ENCODE assay signal across 9 mouse cellular contexts in genomic region chr11:80809666-80809992, GRCm38 (mm10). TPM values are rescaled to one million over a fixed set of nuclear protein-coding genes. Genes with fewer than 3 reads are reported as not detected.
DNase-seq lines count a peak whose midpoint lies in the region; ATAC-seq and TF ChIP-seq lines count a peak whose summit lies in the region.
"Had no signal": no experiment of that assay in that cellular context is flagged by ENCODE, and none has a peak within 500 bp of the region (broad histone marks: within the 10 kb centered on the region; RNA-seq: fewer than 3 reads in every experiment).

No protein-coding gene starts in this region.

- no peaks in the 10 kb centered on the region for H3K9me3 ChIP-seq in lung, postnatal 0 days (ENCODE audit: low read length)
- H3K9me3 ChIP-seq in forebrain, embryonic 14.5 days (replicated peaks; ENCODE audit: control insufficient read depth, low read length): no peaks in the 10 kb centered on the region
- 0 out of 2 replicates have a peak, but pooled peaks cover 3% of the 10 kb centered on the region for H3K9me3 ChIP-seq in liver, embryonic 12.5 days (replicated peaks)
- H3K9me3 ChIP-seq in stomach, postnatal 0 days (ENCODE audit: control insufficient read depth, low read length): no peaks in the 10 kb centered on the region

- H3K4me1 ChIP-seq in lung, postnatal 0 days (ENCODE audit: insufficient read depth, low read depth, low read length): peaks cover 5% of the 10 kb centered on the region; the same call in 1 of the 2 replicates
- H3K4me1 ChIP-seq in forebrain, embryonic 14.5 days (ENCODE audit: control insufficient read depth, insufficient read depth, low read length): peaks cover 11% of the 10 kb centered on the region
- H3K4me1 ChIP-seq in liver, embryonic 12.5 days: peaks cover 20% of the 10 kb centered on the region; the same call in 1 of the 2 replicates
- peaks cover 3% of the 10 kb centered on the region; the same call in 1 of the 2 replicates for H3K4me1 ChIP-seq in stomach, postnatal 0 days (replicated peaks; ENCODE audit: control insufficient read depth, insufficient read depth)

- ATAC-seq in lung, postnatal 0 days: peak; percentile 25
- ATAC-seq in forebrain, embryonic 14.5 days: peak; percentile 40
- no peak for ATAC-seq in liver, embryonic 12.5 days
- 0 out of 2 replicates have a peak, but pooled peaks have one; percentile 1 for ATAC-seq in stomach, postnatal 0 days (ENCODE audit: low FRiP score, low TSS enrichment)

- H3K9ac ChIP-seq in lung, postnatal 0 days (replicated peaks; ENCODE audit: low read depth): peak overlapping the region; percentile 40
- peak overlapping the region; percentile 84 for H3K9ac ChIP-seq in forebrain, embryonic 14.5 days (ENCODE audit: low read length)
- peak overlapping the region; percentile 69; the same call in 1 of the 2 replicates for H3K9ac ChIP-seq in liver, embryonic 12.5 days
- H3K9ac ChIP-seq in stomach, postnatal 0 days (ENCODE audit: low read length): peak overlapping the region; percentile 72

- DNase-seq in lung, postnatal 0 days (ENCODE audit: low spot score): no peak
- DNase-seq in lung, postnatal 4 days: no peak
- no peak for DNase-seq in forebrain, embryonic 14.5 days (ENCODE audit: low spot score)
- DNase-seq in stomach, postnatal 0 days (ENCODE audit: low spot score): no peak
- DNase-seq in left cerebral cortex, postnatal 25 days (ENCODE audit: low spot score in 2 of 2): no peak
- DNase-seq in frontal cortex, postnatal 10 days (ENCODE audit: low spot score in 2 of 2): no peak

- no peak for TF ChIP-seq CTCF in lung, postnatal 0 days (IDR thresholded peaks at IDR 0.05)
- TF ChIP-seq CTCF in stomach, postnatal 0 days (IDR thresholded peaks at IDR 0.05; ENCODE audit: low read depth): no peak

- WGBS in lung, postnatal 0 days: 25% methylated on average over 5 of the region's 6 CpGs
- WGBS in forebrain, embryonic 14.5 days: 46% methylated on average over 5 of the region's 6 CpGs
- WGBS in liver, embryonic 12.5 days (ENCODE audit: insufficient replicate concordance): 61% methylated on average over 5 of the region's 6 CpGs
- 12% methylated on average over 5 of the region's 6 CpGs for WGBS in stomach, postnatal 0 days

- no peak for TF ChIP-seq EP300 in lung, postnatal 0 days (IDR thresholded peaks at IDR 0.05)
- TF ChIP-seq EP300 in stomach, postnatal 0 days (optimal IDR thresholded peaks at IDR 0.05): no peak

- peak overlapping the region; percentile 54; the same call in 1 of the 2 replicates for H3K4me3 ChIP-seq in lung, postnatal 0 days (ENCODE audit: low read depth, low read length)
- peak overlapping the region; percentile 50 for H3K4me3 ChIP-seq in forebrain, embryonic 14.5 days (ENCODE audit: low read depth, low read length)
- H3K4me3 ChIP-seq in liver, embryonic 12.5 days: peak overlapping the region; percentile 57
- H3K4me3 ChIP-seq in stomach, postnatal 0 days (ENCODE audit: low read depth, low read length): peak overlapping the region; percentile 53

- no peaks in the 10 kb centered on the region for H3K27me3 ChIP-seq in lung, postnatal 0 days (replicated peaks; ENCODE audit: insufficient read depth, low read length)
- H3K27me3 ChIP-seq in forebrain, embryonic 14.5 days (replicated peaks; ENCODE audit: control insufficient read depth, insufficient read depth, low read length): no peaks in the 10 kb centered on the region
- peaks cover 51% of the 10 kb centered on the region for H3K27me3 ChIP-seq in liver, embryonic 12.5 days (replicated peaks)
- H3K27me3 ChIP-seq in stomach, postnatal 0 days (ENCODE audit: control insufficient read depth, insufficient read depth, low read length): no peaks in the 10 kb centered on the region

- peak overlapping the region; percentile 87 for H3K4me2 ChIP-seq in lung, postnatal 0 days (replicated peaks; ENCODE audit: low read depth, low read length)
- H3K4me2 ChIP-seq in forebrain, embryonic 14.5 days (ENCODE audit: low read length): peak overlapping the region; percentile 84
- peak overlapping the region; percentile 72 for H3K4me2 ChIP-seq in liver, embryonic 12.5 days
- peak overlapping the region; percentile 95 for H3K4me2 ChIP-seq in stomach, postnatal 0 days (replicated peaks; ENCODE audit: low read depth)

- intact Hi-C loops in left cerebral cortex, postnatal 25 days (cut with DNase I): no loop called here

- peak overlapping the region; percentile 51; the same call in 1 of the 2 replicates for H3K27ac ChIP-seq in lung, postnatal 0 days (ENCODE audit: low read length)
- 0 out of 2 replicates have a peak overlapping the region, but pooled peaks have one; percentile 55 for H3K27ac ChIP-seq in forebrain, embryonic 14.5 days (ENCODE audit: low read depth, low read length)
- peak overlapping the region; percentile 17; the same call in 1 of the 2 replicates for H3K27ac ChIP-seq in liver, embryonic 12.5 days
- H3K27ac ChIP-seq in stomach, postnatal 0 days (replicated peaks): peak overlapping the region; percentile 89

- H3K36me3 ChIP-seq in lung, postnatal 0 days (ENCODE audit: insufficient read depth, low read length): peaks cover 9% of the 10 kb centered on the region; the same call in 1 of the 2 replicates
- peaks cover 19% of the 10 kb centered on the region; the same call in 1 of the 2 replicates for H3K36me3 ChIP-seq in forebrain, embryonic 14.5 days (ENCODE audit: control insufficient read depth, insufficient read depth, low read length)
- H3K36me3 ChIP-seq in liver, embryonic 12.5 days: no peaks in the 10 kb centered on the region; the same call in 1 of the 2 replicates
- no peaks in the 10 kb centered on the region for H3K36me3 ChIP-seq in stomach, postnatal 0 days (ENCODE audit: control insufficient read depth, insufficient read depth, low read length)

RNA-seq across cellular contexts. Expression of gene Tmem98, which starts 0.3 kb away (rescaled TPM):
- polyA plus RNA-seq in lung, postnatal 0 days (2015; fragmentation: Nextera tagmentation; extraction: Ambion mirVana): 72.1 and 82.0 TPM in 2 replicates
- polyA plus RNA-seq in forebrain, embryonic 14.5 days (2014; fragmentation: Nextera tagmentation; extraction: Ambion mirVana): 38.3 and 43.3 TPM in 2 replicates
- polyA plus RNA-seq in liver, embryonic 12.5 days (2016; fragmentation: Nextera tagmentation; extraction: Ambion mirVana): 19.6 and 20.1 TPM in 2 replicates
- 126 and 129 TPM in 2 replicates for polyA plus RNA-seq in stomach, postnatal 0 days (2015; fragmentation: Nextera tagmentation; extraction: Ambion mirVana)
- total RNA-seq in left cerebral cortex, postnatal 25 days (2021): 1 to 10 TPM; 5.8 to 6.7 TPM

RNA-seq across cellular contexts. Expression of gene Myo1d, which starts 29.8 kb away (rescaled TPM):
- 26.4 and 29.6 TPM in 2 replicates for polyA plus RNA-seq in lung, postnatal 0 days (2015; fragmentation: Nextera tagmentation; extraction: Ambion mirVana)
- 1.3 and 1.6 TPM in 2 replicates for polyA plus RNA-seq in forebrain, embryonic 14.5 days (2014; fragmentation: Nextera tagmentation; extraction: Ambion mirVana)
- 6.5 and 6.9 TPM in 2 replicates for polyA plus RNA-seq in liver, embryonic 12.5 days (2016; fragmentation: Nextera tagmentation; extraction: Ambion mirVana)
- polyA plus RNA-seq in stomach, postnatal 0 days (2015; fragmentation: Nextera tagmentation; extraction: Ambion mirVana): 21.6 and 24.4 TPM in 2 replicates
- 1 to 10 TPM; 4.7 to 6.5 TPM for total RNA-seq in left cerebral cortex, postnatal 25 days (2021)

RNA-seq across cellular contexts. Expression of gene Spaca3, which starts 48.5 kb away (rescaled TPM):
- polyA plus RNA-seq in lung, postnatal 0 days (2015; fragmentation: Nextera tagmentation; extraction: Ambion mirVana): not detected in 2 replicates
- polyA plus RNA-seq in forebrain, embryonic 14.5 days (2014; fragmentation: Nextera tagmentation; extraction: Ambion mirVana): not detected in 2 replicates
- polyA plus RNA-seq in liver, embryonic 12.5 days (2016; fragmentation: Nextera tagmentation; extraction: Ambion mirVana): not detected in 2 replicates
- 0.35 and 0.44 TPM in 2 replicates for polyA plus RNA-seq in stomach, postnatal 0 days (2015; fragmentation: Nextera tagmentation; extraction: Ambion mirVana)
- not detected for total RNA-seq in left cerebral cortex, postnatal 25 days (2021)
- total RNA-seq: adrenal gland, postnatal 25 days; gastrocnemius, postnatal 14 days had no signal

Comparison
In these comparisons a context has a peak if more than half of its experiments do, and no peak if none do; other contexts are left out.
1. H3K27ac ChIP-seq: peak in every context shown above with its lines; median percentile 89 in stomach, postnatal 0 days; 55 in forebrain, embryonic 14.5 days; 51 in lung, postnatal 0 days; 17 in liver, embryonic 12.5 days.